Comparison of ENCODE assay signal across 7 mouse cellular contexts in genomic region chr10:68723015-68723414, GRCm38 (mm10). TPM values are rescaled to one million over a fixed set of nuclear protein-coding genes. Genes with fewer than 3 reads are reported as not detected.
DNase-seq lines count a peak whose midpoint lies in the region; ATAC-seq and TF ChIP-seq lines count a peak whose summit lies in the region.

No protein-coding gene starts in this region.

- WGBS in kidney, embryonic 16.5 days, result 31% methylated on average over 7 of the region's 7 CpGs
- 34% methylated on average over 7 of the region's 7 CpGs for WGBS in forebrain, embryonic 13.5 days
- WGBS in limb, embryonic 13.5 days, result 36% methylated on average over 7 of the region's 7 CpGs
- WGBS in spleen, adult 2 months, result 30% methylated on average over 7 of the region's 7 CpGs
- WGBS in cerebellum, adult 2 months, result 52% methylated on average over 7 of the region's 7 CpGs

- no peaks in the 10 kb centered on the region for H3K9me3 ChIP-seq in kidney, embryonic 16.5 days (ENCODE audit: low read length)
- H3K9me3 ChIP-seq in forebrain, embryonic 13.5 days (replicated peaks), result no peaks in the 10 kb centered on the region
- no peaks in the 10 kb centered on the region for H3K9me3 ChIP-seq in limb, embryonic 13.5 days

- TF ChIP-seq CTCF in spleen, adult 2 months (IDR thresholded peaks at IDR 0.05; ENCODE audit: extremely low read depth, insufficient read depth, insufficient read length, insufficient replicate concordance), result no peak
- TF ChIP-seq CTCF in cerebellum, adult 2 months (IDR thresholded peaks at IDR 0.05; ENCODE audit: borderline replicate concordance, insufficient read depth, low read depth, low read length), result no peak

- no peak for ATAC-seq in kidney, embryonic 16.5 days (ENCODE audit: low FRiP score, low TSS enrichment)
- no peak for ATAC-seq in forebrain, embryonic 13.5 days
- ATAC-seq in limb, embryonic 13.5 days (ENCODE audit: low FRiP score, low read depth), result no peak

- peaks cover 3% of the 10 kb centered on the region; the same call in 1 of the 2 replicates for H3K27me3 ChIP-seq in kidney, embryonic 16.5 days (ENCODE audit: insufficient read depth, low read length)
- H3K27me3 ChIP-seq in forebrain, embryonic 13.5 days, result peaks cover 8% of the 10 kb centered on the region
- no peaks in the 10 kb centered on the region for H3K27me3 ChIP-seq in limb, embryonic 13.5 days
- no peaks in the 10 kb centered on the region for H3K27me3 ChIP-seq in spleen, adult 2 months (ENCODE audit: control insufficient read depth, insufficient read depth, low read length)
- no peaks in the 10 kb centered on the region; the same call in 1 of the 2 replicates for H3K27me3 ChIP-seq in cerebellum, adult 2 months (ENCODE audit: control insufficient read depth, insufficient read depth, low read length)

- H3K36me3 ChIP-seq in kidney, embryonic 16.5 days (ENCODE audit: insufficient read depth, low read length), result no peaks in the 10 kb centered on the region
- no peaks in the 10 kb centered on the region for H3K36me3 ChIP-seq in forebrain, embryonic 13.5 days (ENCODE audit: poor library complexity, severe bottlenecking)
- no peaks in the 10 kb centered on the region for H3K36me3 ChIP-seq in limb, embryonic 13.5 days
- no peaks in the 10 kb centered on the region for H3K36me3 ChIP-seq in spleen, adult 2 months (ENCODE audit: control insufficient read depth, insufficient read depth, low read length)

- peaks cover 14% of the 10 kb centered on the region for H3K4me1 ChIP-seq in kidney, embryonic 16.5 days (ENCODE audit: insufficient read depth, low read length)
- H3K4me1 ChIP-seq in forebrain, embryonic 13.5 days, result peaks cover 7% of the 10 kb centered on the region; the same call in 1 of the 2 replicates
- H3K4me1 ChIP-seq in limb, embryonic 13.5 days, result peaks cover 29% of the 10 kb centered on the region
- H3K4me1 ChIP-seq in spleen, adult 2 months (ENCODE audit: control insufficient read depth, insufficient read depth, insufficient read length), result peaks cover 3% of the 10 kb centered on the region; the same call in 1 of the 2 replicates
- H3K4me1 ChIP-seq in cerebellum, adult 2 months (ENCODE audit: control insufficient read depth, insufficient read depth, low read length), result peaks cover 6% of the 10 kb centered on the region; the same call in 1 of the 2 replicates

- H3K4me2 ChIP-seq in kidney, embryonic 16.5 days (replicated peaks; ENCODE audit: low read depth, low read length), result peak overlapping the region; percentile 98; the same call in 1 of the 2 replicates
- H3K4me2 ChIP-seq in forebrain, embryonic 13.5 days, result peak overlapping the region; percentile 88
- peak overlapping the region; percentile 83 for H3K4me2 ChIP-seq in limb, embryonic 13.5 days (replicated peaks)

- H3K9ac ChIP-seq in kidney, embryonic 16.5 days (replicated peaks; ENCODE audit: low read length), result no peak overlapping the region
- no peak overlapping the region for H3K9ac ChIP-seq in forebrain, embryonic 13.5 days
- H3K9ac ChIP-seq in limb, embryonic 13.5 days, result no peak overlapping the region; the same call in 1 of the 2 replicates

- no peak overlapping the region for H3K4me3 ChIP-seq in kidney, embryonic 16.5 days (ENCODE audit: low read length)
- H3K4me3 ChIP-seq in forebrain, embryonic 13.5 days, result no peak overlapping the region
- peak overlapping the region; percentile 71 for H3K4me3 ChIP-seq in limb, embryonic 13.5 days
- peak overlapping the region; percentile 67; the same call in 1 of the 2 replicates for H3K4me3 ChIP-seq in spleen, adult 2 months (ENCODE audit: extremely low read depth, insufficient read depth, insufficient read length)
- no peak overlapping the region for H3K4me3 ChIP-seq in cerebellum, adult 2 months (replicated peaks; ENCODE audit: insufficient read depth, low read depth, low read length)

- no peak for DNase-seq in kidney, postnatal 4 days
- peak; percentile 35 to 59 for DNase-seq in spleen, adult 2 months (ENCODE audit: low read depth in 1 of 2, low spot score in 2 of 2)
- no peak for DNase-seq in thymus, postnatal 36 days
- no peak for DNase-seq in cerebellum, adult 2 months

- H3K27ac ChIP-seq in kidney, embryonic 16.5 days (ENCODE audit: low read length), result no peak overlapping the region
- no peak overlapping the region for H3K27ac ChIP-seq in forebrain, embryonic 13.5 days
- no peak overlapping the region; the same call in 1 of the 2 replicates for H3K27ac ChIP-seq in limb, embryonic 13.5 days
- peak overlapping the region; percentile 75; the same call in 1 of the 2 replicates for H3K27ac ChIP-seq in spleen, adult 2 months (ENCODE audit: insufficient read depth, low read length)
- no peak overlapping the region for H3K27ac ChIP-seq in cerebellum, adult 2 months (ENCODE audit: insufficient read depth, low read length)

- no peak for TF ChIP-seq POLR2A in spleen, adult 2 months (IDR thresholded peaks at IDR 0.05; ENCODE audit: low read depth, low read length)
- TF ChIP-seq POLR2A in cerebellum, adult 2 months (IDR thresholded peaks at IDR 0.05; ENCODE audit: borderline replicate concordance, insufficient read depth, low read length), result no peak

RNA-seq across cellular contexts. Expression of gene Tmem26, which starts 0.4 kb away (rescaled TPM):
- 8.3 and 8.9 TPM in 2 replicates for polyA plus RNA-seq in kidney, embryonic 16.5 days (2015; fragmentation: Nextera tagmentation; extraction: Ambion mirVana)
- 1.2 and 1.5 TPM in 2 replicates for polyA plus RNA-seq in forebrain, embryonic 13.5 days (2015; fragmentation: Nextera tagmentation; extraction: Ambion mirVana)
- polyA plus RNA-seq in limb, embryonic 13.5 days (2015; fragmentation: Nextera tagmentation; extraction: Ambion mirVana), result 57.6 and 58.6 TPM in 2 replicates
- 6.7 and 8.5 TPM in 2 replicates for polyA plus RNA-seq in spleen, adult 2 months (2012; rRNA removed)
- 0.14 and 0.31 TPM in 2 replicates for polyA plus RNA-seq in cerebellum, adult 2 months (2012; rRNA removed)

Comparison
In these comparisons a context has a peak if more than half of its experiments do, and no peak if none do; other contexts are left out.
1. H3K4me3 ChIP-seq: peak in limb, embryonic 13.5 days (single experiment) and spleen, adult 2 months (single experiment); none in kidney, embryonic 16.5 days (single experiment), forebrain, embryonic 13.5 days (single experiment) and cerebellum, adult 2 months (single experiment).
2. DNase-seq: peak in spleen, adult 2 months (2 of 2); none in kidney, postnatal 4 days (0 of 2), thymus, postnatal 36 days (0 of 2) and cerebellum, adult 2 months (0 of 2).
3. Peak in every context shown above with its lines, with median percentiles within 50 percentile points of each other: H3K4me2 ChIP-seq.